Mouse (Mus musculus) liver (tissue): ENCODE measurements around the gene Etfb.
A peak's percentile ranks its signal among the peaks of the same experiment; 100 is the strongest.
"Not testable (repeated sequence)": the region's sequence is repeated elsewhere in the genome, so short reads cannot be mapped to it uniquely, and the experiment has no call there.

Experiments
- DNase-seq: peaks from one replicate; pipeline ENCODE4 v3.0.0-alpha.2; 2020; ENCODE audit warnings: mixed read lengths

The Etfb gene

GRCm38 (mm10) chr7:43443917-43444293 is at the start of gene Etfb, which contains the start of gene Gm45233:
Gene Etfb, plus strand, starts transcription at chr7:43444083.
Gene Gm45233, plus strand, starts transcription at chr7:43444128.
- peak; percentile 95 for DNase-seq

- no peak for DNase-seq
Observed at GRCm38 (mm10) chr7:43399501-43399900, 44.4 kb upstream of the Etfb start.

GRCm38 (mm10) chr7:43402718-43403117 is 41.2 kb upstream of the Etfb start:
- DNase-seq, result no peak

- no peak for DNase-seq
Observed at GRCm38 (mm10) chr7:43407573-43407972, 36.3 kb upstream of the Etfb start.

- no peak for DNase-seq
Observed at GRCm38 (mm10) chr7:43408131-43408553, 35.7 kb upstream of the Etfb start, which contains the start of gene Siglecg. Gene Siglecg, plus strand, starts transcription at chr7:43408204.

- DNase-seq, result no peak
Observed at GRCm38 (mm10) chr7:43409084-43409483, 34.8 kb upstream of the Etfb start.

- not testable (repeated sequence) for DNase-seq
Observed at GRCm38 (mm10) chr7:43411724-43412123, 32.2 kb upstream of the Etfb start.

GRCm38 (mm10) chr7:43417298-43417697 is 26.6 kb upstream of the Etfb start:
- DNase-seq, result no peak

- peak; percentile 80 for DNase-seq
Observed at GRCm38 (mm10) chr7:43422995-43423617, 20.8 kb upstream of the Etfb start.

- DNase-seq, result no peak
Observed at GRCm38 (mm10) chr7:43423991-43424625, 19.8 kb upstream of the Etfb start.

GRCm38 (mm10) chr7:43427406-43427805 is 16.5 kb upstream of the Etfb start, which contains the start of gene Lim2:
Gene Lim2, plus strand, starts transcription at chr7:43427670.
- DNase-seq, result no peak

- no peak for DNase-seq
Observed at GRCm38 (mm10) chr7:43429500-43429899, 14.4 kb upstream of the Etfb start.

- DNase-seq, result no peak
Observed at GRCm38 (mm10) chr7:43432891-43433290, 11.0 kb upstream of the Etfb start.

- no peak for DNase-seq
Observed at GRCm38 (mm10) chr7:43434676-43435075, 9.2 kb upstream of the Etfb start.

- no peak for DNase-seq
Observed at GRCm38 (mm10) chr7:43436341-43437255, 7.3 kb upstream of the Etfb start, which contains the start of gene Nkg7. Gene Nkg7, plus strand, starts transcription at chr7:43437073.

GRCm38 (mm10) chr7:43438611-43439010 is 5.3 kb upstream of the Etfb start:
- DNase-seq, result no peak

- DNase-seq, result no peak
Observed at GRCm38 (mm10) chr7:43440482-43440881, 3.4 kb upstream of the Etfb start, which contains the start of gene Cldnd2. Gene Cldnd2, plus strand, starts transcription at chr7:43440782.

- DNase-seq, result no peak
Observed at GRCm38 (mm10) chr7:43441071-43441470, 2.8 kb upstream of the Etfb start.

- DNase-seq, result no peak
Observed at GRCm38 (mm10) chr7:43442684-43443083, 1.2 kb upstream of the Etfb start.

- DNase-seq, result peak; percentile 80
Observed at GRCm38 (mm10) chr7:43443126-43443916, 562 bp upstream of the Etfb start.

GRCm38 (mm10) chr7:43447801-43448200 is 3.9 kb downstream of the Etfb start:
- no peak for DNase-seq

GRCm38 (mm10) chr7:43448246-43448645 is 4.4 kb downstream of the Etfb start:
- no peak for DNase-seq
